Mouse (Mus musculus) gastrocnemius, adult 8-10 months (tissue): ENCODE measurements around the gene Gm14214. TPM values are rescaled to one million over a fixed set of nuclear protein-coding genes. Genes with fewer than 3 reads are reported as not detected.

Source experiments
- DNase-seq, 2 experiments: peaks; one replicate each; pipeline ENCODE4 v3.0.0; 2022; ENCODE audit warnings: low spot score in 2 of 2
- total RNA-seq, 4 experiments: library from RNA; stranded (reverse); gene quantifications; 2 replicates each; pipeline ENCODE4 v1.2.4; 2022

Gm14214 gene
- not detected for total RNA-seq

DNA sequence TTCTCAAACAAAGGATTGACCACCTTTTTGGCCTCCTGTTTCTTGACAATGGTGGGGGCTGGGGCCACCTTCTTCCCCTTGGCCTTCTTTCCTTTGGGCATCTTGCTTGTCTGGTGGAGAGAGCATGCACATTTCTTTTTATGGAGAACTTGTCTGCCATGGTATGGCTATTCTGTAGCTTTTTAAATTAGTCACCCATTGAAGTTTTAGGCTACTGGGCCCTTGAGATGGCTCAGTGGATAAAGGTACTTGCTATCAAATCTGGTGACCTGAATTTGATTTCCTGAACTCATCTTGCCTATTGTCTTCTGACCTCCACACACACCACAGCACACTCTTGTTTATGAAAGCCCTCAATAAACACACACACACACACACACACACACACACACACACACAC is at the start of gene Gm14214:
TSS of gene Gm14214 (minus strand) at position 101 of the 400 bp plus-strand sequence.
- DNase-seq = no peak

GRCm38 (mm10) chr2:154818599-154818998 is 48.8 kb upstream of the Gm14214 start:
- no peak for DNase-seq

DNA sequence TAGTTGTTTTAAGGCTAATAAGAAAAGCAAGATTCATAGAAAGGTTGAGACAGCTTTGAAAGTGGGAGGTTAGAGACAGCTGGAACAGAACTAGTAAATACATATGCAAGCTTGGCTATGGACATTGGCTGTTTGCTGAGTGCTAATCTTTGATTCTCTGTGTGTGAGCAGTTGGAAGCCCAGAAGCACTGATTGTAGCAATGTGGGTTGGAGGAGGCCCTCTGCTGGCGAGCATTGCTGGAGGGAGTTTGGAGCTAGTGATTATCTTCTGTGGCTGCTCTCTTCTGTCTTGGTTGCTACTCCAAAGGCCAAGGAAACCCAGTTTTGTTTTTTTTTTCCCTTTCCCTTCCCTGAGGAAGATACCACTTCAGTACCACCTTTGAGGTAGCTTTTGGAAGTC is 48.0 kb upstream of the Gm14214 start:
- peak in 1 of 2 experiments; percentile 9 for DNase-seq

GRCm38 (mm10) chr2:154817089-154817488 is 47.3 kb upstream of the Gm14214 start:
- no peak for DNase-seq

DNA sequence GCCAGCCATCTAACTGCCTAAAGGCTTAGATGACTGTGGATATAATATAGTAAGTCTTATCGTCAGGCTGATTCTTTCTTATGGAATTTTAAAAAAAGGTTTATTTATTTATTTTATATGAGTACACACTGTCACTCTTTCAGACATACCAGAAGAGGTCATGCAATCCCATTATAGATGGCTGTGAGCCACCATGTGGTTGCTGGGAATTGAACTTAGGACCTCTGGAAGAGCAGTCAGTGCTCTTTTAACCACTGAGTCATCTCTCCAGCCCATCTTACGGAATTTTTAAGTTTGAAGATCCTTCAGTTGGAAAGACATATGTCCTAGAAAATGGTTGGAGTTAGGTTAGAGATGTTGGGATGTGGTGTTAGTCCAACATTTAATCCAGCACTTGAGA is 43.6 kb upstream of the Gm14214 start:
- DNase-seq = no peak

DNA sequence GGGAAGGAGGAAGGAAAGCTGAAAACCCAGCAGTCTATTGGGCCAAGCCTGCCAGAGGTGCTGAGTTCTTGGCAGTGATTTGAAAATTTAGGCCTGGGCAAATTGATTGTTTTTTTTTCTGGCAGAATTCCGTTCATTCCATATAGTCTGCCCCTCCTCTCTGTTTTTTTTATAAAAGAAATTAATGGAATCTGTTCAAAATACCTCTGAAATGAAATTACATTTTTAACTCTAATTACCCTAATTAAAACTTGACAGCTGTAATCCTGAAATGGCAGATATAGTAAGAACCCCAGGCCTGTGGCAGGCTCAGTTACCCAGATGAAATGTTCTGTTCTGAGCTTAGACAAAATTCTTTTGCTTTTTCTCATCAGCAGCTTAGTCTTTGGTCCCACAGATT is 41.0 kb upstream of the Gm14214 start:
- DNase-seq = no peak

GRCm38 (mm10) chr2:154809107-154809762 is 39.4 kb upstream of the Gm14214 start:
- no peak for DNase-seq

DNA sequence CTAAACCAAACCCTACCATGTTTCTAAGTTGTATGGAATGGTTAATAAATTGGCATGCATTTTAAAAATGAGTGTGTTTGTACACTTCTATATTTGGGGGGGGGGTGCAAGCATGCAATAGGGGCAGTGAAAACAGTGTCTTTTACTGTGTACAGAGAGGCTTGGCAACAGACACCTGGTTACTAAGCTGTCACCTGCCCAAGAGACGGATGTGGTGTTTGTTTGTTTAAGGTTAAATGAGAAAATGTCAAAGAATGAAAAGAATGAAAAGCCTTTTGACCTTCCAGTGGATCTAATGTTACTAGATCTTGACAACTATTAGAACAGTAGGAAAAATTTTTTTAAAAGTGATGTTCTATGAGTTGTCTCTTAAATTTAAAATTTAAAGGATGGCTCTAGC is 37.9 kb upstream of the Gm14214 start:
- DNase-seq = no peak

- DNase-seq = no peak
These were observed 34.0 kb upstream of the Gm14214 start for GRCm38 (mm10) chr2:154803845-154804244.

- no peak for DNase-seq
These were observed 33.5 kb upstream of the Gm14214 start for GRCm38 (mm10) chr2:154803372-154803771.

GRCm38 (mm10) chr2:154791661-154792642 is 22.1 kb upstream of the Gm14214 start:
- DNase-seq = peak; percentile 69 to 72

- peak; percentile 95 to 97 for DNase-seq
These were observed 21.0 kb upstream of the Gm14214 start, which contains the start of the genes Raly and a for GRCm38 (mm10) chr2:154790656-154791483. TSS of gene Raly (plus strand) at chr2:154791096. TSS of gene a (plus strand) at chr2:154791402.

- no peak for DNase-seq
These were observed 20.3 kb upstream of the Gm14214 start for GRCm38 (mm10) chr2:154789977-154790655.

DNA sequence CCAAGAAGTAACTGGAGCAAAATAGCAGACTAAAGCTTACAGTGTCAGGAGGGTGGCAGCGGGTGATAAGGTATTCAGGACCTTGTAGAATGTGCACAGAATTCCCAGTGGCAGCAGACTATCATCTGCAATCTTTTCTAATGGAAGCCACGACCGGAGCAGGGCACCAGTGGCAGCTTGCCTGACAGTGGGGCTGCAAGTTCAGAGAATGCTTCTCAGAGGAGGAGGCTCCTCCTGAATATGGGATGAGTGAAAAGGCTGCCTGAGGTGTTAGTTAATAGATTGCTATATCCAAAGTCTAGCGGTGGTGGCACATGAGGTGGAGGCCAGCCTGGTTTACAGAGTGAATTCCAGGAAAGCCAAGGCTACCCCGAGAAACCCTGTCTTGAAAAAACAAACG is 19.6 kb upstream of the Gm14214 start:
- no peak for DNase-seq

DNA sequence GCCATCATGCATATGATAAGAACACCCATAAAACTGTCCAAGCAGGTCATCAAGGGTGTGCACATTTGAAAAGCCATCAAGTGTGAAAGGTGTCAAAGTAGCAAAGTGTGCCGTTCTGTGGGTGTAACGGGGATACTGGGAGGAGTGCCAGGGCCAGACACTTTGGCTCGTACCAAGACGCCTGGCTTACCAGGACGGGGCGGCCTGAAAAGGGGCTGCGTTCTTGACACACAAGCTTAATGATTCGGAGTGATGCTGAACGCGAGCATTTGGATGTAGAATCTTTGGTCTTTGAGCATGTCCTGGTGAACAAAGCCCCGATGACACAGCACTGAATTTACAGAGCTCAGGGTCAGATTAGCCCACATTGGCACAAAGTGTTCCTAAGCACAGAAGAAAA is 16.9 kb upstream of the Gm14214 start:
- DNase-seq = no peak

DNA sequence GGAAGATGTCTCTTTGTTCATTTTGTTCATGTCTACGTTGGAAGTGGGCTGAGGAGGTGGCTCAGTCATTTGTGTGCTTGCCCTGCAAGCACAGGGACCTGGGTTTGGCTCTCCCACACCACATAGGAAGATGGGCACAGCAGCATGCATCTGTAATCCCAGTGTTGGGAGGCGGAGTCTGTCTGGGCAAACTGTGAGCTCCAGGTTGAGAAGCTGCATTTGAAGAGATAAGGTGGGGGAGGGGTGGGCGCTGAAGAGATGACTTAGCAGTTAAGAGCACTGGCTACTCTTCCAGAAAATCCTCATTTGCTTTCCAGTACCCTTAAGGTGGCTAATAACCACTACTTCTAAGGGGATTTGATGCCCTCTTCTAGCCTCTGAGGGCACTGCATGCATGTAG is 16.4 kb upstream of the Gm14214 start:
- no peak for DNase-seq

DNA sequence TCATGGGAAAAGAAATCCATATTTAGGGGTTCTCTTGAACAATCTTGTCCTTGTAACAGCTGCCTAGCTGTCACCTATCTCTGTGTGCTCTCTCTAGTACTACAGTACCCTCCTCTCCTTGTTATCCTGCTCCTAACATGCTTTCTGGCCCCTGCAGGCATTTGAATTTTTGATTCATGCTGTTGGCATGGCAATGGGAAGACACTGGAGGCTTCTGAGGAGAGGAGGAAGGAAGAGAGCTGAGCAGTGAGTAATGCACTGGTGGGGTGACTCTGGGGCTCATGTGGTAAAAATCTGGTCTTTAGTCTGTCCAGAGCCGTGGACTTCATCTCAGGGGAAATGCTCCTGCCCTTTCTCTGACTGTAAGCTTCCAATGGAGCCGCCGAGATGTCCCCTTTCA is 15.5 kb upstream of the Gm14214 start:
- DNase-seq = no peak

DNA sequence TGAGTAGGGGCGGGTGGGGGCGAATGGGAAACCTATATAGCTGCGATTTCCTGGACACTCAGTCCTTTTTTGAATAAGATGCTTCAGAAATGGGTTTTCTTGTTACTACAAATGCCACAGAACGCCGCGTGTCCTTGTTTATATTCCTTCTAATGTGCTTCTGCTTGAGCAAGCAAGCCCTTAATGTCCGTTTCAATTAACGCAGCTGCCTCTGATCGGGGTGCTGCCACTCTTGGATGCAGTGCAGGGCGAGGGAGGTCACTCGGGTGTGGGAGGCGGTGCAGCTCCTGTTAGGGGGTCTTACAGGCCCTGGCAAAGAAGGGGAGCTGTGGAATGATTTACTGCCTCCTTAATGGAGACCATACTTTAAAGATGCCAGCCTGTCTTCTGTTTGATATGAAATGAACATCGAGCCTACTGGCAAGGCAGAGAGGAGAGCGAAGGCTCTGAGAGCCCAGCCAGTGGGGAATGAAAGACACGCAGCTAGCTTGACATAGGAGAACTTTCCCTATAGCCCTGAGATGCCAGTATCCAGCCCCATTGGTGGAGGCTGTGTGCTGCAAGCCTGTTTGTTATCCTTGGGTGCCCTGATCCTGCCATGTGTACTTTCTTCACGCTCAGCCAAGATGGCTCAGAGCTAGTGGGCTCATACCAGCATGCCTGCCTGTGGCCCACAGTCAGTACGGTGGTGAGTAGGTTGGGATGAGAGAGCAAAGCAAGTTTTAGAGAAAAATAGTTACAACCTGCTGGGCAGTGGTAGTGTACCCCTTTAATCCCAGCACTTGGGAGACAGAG is 13.2 kb upstream of the Gm14214 start:
- no peak for DNase-seq

DNA sequence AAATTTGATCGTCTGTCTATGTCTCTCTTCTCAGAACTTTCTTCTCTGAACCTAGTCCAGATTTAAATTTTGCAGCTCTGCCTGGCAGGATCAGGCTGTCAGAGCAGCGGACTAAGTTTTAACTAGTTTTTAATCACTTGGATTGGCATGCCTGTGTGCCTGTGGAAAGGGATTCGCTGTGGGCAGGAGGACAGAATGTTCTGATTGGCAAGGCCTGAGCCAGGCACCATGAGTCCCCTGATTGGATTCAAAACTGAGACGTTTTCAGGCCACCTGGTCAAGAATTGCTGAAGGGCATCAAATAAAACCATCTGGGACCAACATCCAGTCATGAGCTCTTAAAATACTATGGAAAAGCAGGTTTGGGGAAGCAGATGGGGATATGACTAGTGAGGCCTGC is 12.5 kb upstream of the Gm14214 start:
- no peak for DNase-seq

DNA sequence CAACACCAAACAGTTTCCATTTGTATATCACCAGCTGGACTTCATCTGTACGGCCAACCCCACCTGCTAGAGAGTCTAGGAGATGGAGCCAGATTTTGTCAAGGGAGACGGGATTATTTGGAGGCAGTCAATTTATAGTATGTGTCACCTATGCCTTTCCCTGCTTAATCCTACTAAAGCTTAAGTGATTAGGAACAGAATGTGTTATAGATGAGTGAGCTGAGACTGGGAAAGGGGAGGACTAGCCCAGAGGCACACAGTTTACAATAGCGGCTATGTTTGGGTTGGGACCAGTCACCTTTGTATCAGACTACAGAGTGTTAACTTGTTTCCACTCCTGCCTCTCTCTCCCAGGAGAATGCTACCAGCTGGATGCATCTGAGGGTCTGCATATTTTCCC is 9.8 kb upstream of the Gm14214 start:
- DNase-seq = no peak
